Mouse (Mus musculus): ENCODE measurements around the gene Cldn4.
A peak's percentile ranks its signal among the peaks of the same experiment; 100 is the strongest.

Cldn4 gene

DNA sequence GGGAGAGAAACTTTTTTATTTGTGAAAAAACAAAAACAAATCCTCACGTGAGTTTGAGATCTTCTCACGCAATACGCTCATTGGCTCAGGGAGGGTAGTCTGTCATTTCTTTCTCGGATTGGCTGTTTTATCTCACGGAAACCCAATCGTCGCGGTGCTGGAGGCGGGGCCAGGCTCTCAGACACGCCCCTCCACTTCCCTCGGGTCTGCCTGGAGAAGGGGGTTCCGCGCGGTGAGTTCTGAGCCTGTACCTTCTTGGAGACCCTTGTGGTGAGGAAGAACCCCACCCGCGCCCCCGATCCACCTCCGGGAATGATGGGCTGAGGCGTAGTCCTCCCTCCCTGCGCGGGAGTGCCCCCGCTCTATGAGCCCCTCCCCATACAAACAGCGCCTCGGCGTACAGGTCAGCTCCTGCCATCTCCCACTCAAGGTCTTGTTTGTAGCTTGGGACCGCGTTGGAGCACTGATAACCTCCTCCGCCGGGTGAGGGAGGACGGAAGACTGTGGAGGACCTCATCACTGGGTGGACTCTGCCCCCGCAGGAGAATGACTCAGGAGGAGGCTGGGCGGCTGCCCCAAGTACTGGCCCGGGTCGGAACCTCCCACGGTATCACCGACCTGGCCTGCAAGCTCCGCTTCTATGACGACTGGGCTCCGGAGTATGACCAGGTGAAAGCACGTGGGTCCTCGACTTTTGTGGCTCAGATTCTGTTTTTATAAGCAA lies 14.4 kb downstream of the Cldn4 start, which contains the start of gene Mettl27:
Mettl27 (plus strand) TSS at position 190 of the 724 bp plus-strand sequence.
- DNase-seq (ENCODE audit: low spot score): peak; percentile 71

DNA sequence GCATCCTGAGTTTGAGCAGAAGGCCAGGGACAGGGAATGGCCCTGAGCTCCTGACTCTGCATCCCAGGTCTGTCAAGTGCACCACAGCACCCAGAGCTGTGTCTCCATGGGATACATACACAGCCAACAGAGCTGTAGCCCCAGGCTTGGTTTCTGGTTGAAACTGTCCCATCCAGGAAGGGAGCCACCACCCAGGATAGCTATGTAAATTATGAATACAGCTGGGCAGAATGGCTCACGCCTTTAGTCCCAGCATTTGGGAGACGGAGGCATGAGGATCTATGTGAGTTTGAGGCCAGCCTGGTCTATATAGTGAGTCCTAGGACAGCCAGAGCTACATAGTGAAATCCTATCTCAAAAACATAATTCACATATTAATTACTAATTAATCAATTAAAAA lies 16.7 kb downstream of the Cldn4 start:
- no peak for DNase-seq (ENCODE audit: low spot score)

DNA sequence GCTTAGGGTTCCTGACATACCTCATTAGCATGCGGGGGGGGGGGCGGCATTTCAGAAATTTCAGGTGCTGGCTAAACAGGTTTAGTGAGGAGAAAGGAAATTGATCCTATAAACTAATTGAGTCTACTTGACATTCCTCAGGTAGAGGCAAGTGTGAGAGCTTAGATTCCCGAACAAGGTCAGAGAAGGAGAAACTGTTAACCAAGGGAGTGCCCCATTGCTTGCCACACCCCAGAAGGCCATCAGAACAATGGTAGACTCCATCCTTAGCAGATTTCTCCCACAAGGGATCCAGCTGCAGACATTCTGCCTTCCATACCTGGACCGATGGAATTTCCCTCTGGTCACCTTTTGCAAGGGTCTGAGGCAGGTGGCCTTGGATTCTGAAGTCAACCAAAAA lies 20.0 kb downstream of the Cldn4 start:
- DNase-seq (ENCODE audit: low spot score): no peak

GRCm38 (mm10) chr5:134923141-134923540 lies 23.6 kb downstream of the Cldn4 start:
- no peak for DNase-seq (ENCODE audit: low spot score)

DNA sequence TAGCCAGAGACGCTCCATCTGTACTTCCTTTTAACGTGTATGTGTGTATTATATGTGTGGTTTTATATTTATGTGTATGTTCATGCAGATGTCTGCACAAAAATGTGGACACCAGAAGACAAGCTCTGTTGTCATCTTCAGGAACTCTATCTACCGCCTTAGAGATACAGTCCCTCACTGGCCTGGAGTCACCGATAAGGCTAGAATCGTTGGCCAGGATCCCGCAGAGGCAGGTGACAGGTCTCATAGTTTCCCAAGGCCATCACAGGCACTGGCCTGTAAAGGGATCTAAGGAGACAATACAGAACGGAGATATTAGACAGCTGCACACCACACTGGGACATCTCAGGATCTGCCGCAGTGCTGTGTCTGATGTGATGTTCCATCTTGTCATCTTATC lies 25.6 kb downstream of the Cldn4 start:
- DNase-seq (ENCODE audit: low spot score): no peak

- no peak for DNase-seq (ENCODE audit: low spot score)
Observed at GRCm38 (mm10) chr5:134920106-134920687, 26.5 kb downstream of the Cldn4 start.

DNA sequence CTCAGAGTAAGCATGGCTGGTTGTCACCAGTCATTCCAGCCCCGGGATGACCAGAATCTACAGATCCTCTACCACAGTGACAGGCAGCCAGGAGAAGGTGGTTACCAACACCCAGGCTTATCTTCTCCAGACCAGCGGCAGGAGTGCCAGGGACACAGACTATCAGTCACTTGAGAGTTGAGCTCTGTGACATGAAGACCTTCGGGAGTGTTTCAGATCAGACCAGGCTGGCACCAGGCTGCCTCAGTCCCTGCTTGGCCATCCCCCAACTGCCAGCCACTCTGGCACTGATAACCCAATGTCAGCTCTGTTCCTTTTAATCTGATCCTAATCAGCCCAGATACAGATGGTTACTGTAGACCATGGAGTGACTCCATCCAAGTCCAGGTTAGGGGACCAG lies 27.6 kb downstream of the Cldn4 start:
- DNase-seq (ENCODE audit: low spot score): no peak

DNA sequence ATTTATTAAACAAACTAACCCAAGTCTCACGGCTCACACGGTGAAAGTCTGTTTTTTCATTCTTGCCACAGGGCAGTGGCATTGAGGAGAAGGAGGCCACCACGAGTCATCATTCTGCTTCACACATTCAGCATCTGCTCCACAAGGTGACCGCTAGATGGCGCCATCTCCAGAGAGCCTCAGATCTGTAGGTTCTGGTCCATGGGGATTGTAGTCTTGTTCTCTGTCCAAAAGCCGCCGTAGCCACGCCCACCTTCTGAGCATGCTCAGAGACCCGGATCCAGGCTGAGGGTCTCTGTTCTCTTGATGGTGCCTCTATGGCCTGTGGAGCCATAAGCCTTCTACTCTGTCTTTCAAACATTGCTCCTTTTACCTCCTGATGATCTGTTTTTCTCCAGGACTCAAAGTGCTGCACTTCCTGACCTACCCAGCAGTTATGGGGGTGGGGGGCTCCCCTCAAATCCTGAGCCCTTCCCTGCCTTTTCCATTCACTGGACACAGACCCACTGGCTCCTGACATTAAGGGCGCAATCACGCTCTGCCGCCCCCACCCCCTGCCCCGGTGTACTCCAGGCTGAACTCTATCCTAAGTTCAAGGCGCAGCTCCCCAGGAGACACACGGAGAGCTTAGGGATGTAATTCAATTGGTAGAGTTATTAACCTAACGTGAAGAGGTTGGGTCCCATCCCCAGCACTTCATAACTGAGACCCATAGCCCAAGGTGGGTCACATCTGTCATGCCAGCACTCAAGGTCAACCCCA lies 28.5 kb downstream of the Cldn4 start:
- DNase-seq (ENCODE audit: low spot score): no peak

- DNase-seq (ENCODE audit: low spot score): no peak
Observed at GRCm38 (mm10) chr5:134915311-134915710, 31.4 kb downstream of the Cldn4 start, which contains the start of gene Cldn13. Gene Cldn13, minus strand, starts transcription at chr5:134915526.

DNA sequence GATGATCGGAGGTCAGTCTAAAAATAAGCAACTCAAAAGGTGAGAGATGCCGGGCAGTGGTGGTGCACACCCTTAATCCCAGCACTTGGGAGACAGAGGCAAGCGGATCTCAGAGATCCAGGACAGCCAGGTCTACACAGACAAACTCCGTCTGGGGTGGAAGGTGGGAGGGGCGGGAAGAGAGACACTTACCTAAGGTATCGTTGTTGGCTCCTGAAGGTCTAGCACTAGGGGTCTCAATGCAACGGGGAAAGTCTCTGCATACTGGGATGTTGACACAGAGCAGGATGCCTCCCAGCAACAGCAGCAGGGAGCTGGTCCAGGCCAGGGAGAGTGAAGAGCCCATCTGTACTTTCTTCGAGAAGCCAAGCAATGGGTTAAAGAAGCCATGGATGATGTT lies 32.2 kb downstream of the Cldn4 start:
- DNase-seq (ENCODE audit: low spot score): no peak

GRCm38 (mm10) chr5:134913753-134914152 lies 33.0 kb downstream of the Cldn4 start:
- no peak for DNase-seq (ENCODE audit: low spot score)

- no peak for DNase-seq (ENCODE audit: low spot score)
Observed at GRCm38 (mm10) chr5:134913352-134913751, 33.4 kb downstream of the Cldn4 start.

GRCm38 (mm10) chr5:134911901-134912300 lies 34.8 kb downstream of the Cldn4 start:
- no peak for DNase-seq (ENCODE audit: low spot score)

- peak; percentile 85 for DNase-seq (ENCODE audit: low spot score)
Observed at GRCm38 (mm10) chr5:134907135-134907534, 39.6 kb downstream of the Cldn4 start.

DNA sequence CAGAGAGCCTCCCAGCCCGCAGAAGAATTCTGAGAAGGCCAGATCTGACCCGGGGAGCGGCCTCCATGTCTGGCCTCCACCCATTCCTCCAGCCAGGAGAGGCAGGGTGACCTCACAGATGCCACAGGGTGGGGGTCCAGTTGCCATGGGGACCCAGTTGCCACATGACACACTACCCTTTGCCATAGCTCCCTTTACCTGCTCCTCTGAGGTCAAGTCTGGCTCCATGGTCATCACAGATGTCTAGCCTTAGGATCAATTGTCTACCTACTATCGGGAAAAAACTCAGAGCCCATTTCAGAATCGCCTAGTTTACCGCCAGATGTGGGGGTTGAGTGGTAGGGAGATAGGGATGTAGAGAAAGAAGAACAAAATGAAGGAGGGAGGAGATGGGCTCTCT lies 40.1 kb downstream of the Cldn4 start, which contains the start of gene Tmem270:
Tmem270 (minus strand) TSS at position 101 of the 400 bp plus-strand sequence.
- DNase-seq (ENCODE audit: low spot score): no peak

GRCm38 (mm10) chr5:134901644-134902027 lies 45.1 kb downstream of the Cldn4 start:
- DNase-seq (ENCODE audit: low spot score): no peak

GRCm38 (mm10) chr5:134901012-134901643 lies 45.6 kb downstream of the Cldn4 start:
- no peak for DNase-seq (ENCODE audit: low spot score)

GRCm38 (mm10) chr5:134897596-134897995 lies 49.1 kb downstream of the Cldn4 start:
- DNase-seq (ENCODE audit: low spot score): no peak

- no peak for DNase-seq (ENCODE audit: low spot score)
Observed at GRCm38 (mm10) chr5:134896965-134897364, 49.8 kb downstream of the Cldn4 start.

DNA sequence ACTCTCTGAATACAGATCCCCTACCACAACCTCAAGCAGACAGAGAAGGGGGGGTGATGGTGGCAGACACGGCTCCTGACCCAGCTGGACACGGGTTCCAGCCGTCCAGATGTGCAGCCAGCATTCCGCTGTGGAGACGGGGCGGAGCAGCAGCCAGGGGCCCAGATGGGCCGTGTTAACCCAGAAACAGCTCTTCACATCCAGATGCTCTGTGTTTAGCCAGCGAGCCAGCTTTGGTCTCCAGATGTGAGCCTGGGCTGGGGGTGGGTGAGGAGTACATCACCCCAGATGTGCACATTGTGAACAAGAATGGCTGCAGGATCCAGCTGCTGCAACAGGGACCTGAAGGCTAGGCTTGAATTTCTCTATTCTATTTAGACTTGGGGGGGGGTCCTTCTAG lies 51.4 kb downstream of the Cldn4 start:
- no peak for DNase-seq (ENCODE audit: low spot score)

Measured in left cerebral cortex, adult 11 months (tissue).